Mouse (Mus musculus) midbrain, embryonic 16.5 days (tissue): ENCODE data around the gene Bri3. TPM values are rescaled to one million over a fixed set of nuclear protein-coding genes. Genes with fewer than 3 reads are reported as not detected.
"Not testable (repeated sequence)": the region's sequence is repeated elsewhere in the genome, so short reads cannot be mapped to it uniquely, and the experiment has no call there.

ENCODE experiments used
- ATAC-seq: fragments of 200-750 bp; cut with Nextera tagmentation; 2 replicates; pipeline ENCODE4 v1.8.0; 2017; ENCODE audit warnings: moderate TSS enrichment
- H3K27ac ChIP-seq: fragments of 300-500 bp; sonication (generic); 2 replicates; pipeline ENCODE4 v1.5.1; 2014; ENCODE audit warnings: mild to moderate bottlenecking, low read length, mixed read lengths
- H3K27me3 ChIP-seq: fragments of 300-500 bp; sonication (generic); 2 replicates; pipeline ENCODE4 v1.6.1; 2014; ENCODE audit warnings: low read depth, low read length, mixed read lengths; ENCODE audit not compliant: control insufficient read depth, insufficient read depth
- H3K36me3 ChIP-seq: fragments of 300-500 bp; sonication (generic); 2 replicates; pipeline ENCODE4 v1.6.1; 2014; ENCODE audit warnings: mild to moderate bottlenecking, low read length, moderate library complexity, mixed read lengths; ENCODE audit not compliant: control insufficient read depth, insufficient read depth
- H3K4me1 ChIP-seq: fragments of 300-500 bp; sonication (generic); 2 replicates; pipeline ENCODE4 v1.6.1; 2014; ENCODE audit warnings: mild to moderate bottlenecking, low read length, mixed read lengths; ENCODE audit not compliant: control insufficient read depth, insufficient read depth
- H3K4me2 ChIP-seq: fragments of 300-500 bp; sonication (generic); 2 replicates; pipeline ENCODE4 v1.6.1; 2014; ENCODE audit warnings: mild to moderate bottlenecking, low read length, mixed read lengths
- H3K4me3 ChIP-seq: fragments of 300-500 bp; sonication (generic); 2 replicates; pipeline ENCODE4 v1.5.1; 2014; ENCODE audit warnings: low read depth, mild to moderate bottlenecking, low read length, moderate library complexity, mixed read lengths
- H3K9ac ChIP-seq: fragments of 300-500 bp; sonication (generic); 2 replicates; pipeline ENCODE4 v1.6.1; 2014; ENCODE audit warnings: low read depth, low read length, mixed read lengths
- H3K9me3 ChIP-seq: fragments of 300-500 bp; sonication (generic); replicated peaks from 2 replicates; pipeline ENCODE4 v1.6.1; 2014; ENCODE audit warnings: mild to moderate bottlenecking, low read length, mixed read lengths; ENCODE audit not compliant: control insufficient read depth, poor library complexity, severe bottlenecking
- WGBS: fragments of 180-500 bp; shearing (Covaris S2); extraction: QIAGEN DNeasy Blood & Tissue Kit; methylation state at CpG from one replicate; pipeline ENCODE4 v1.1.7; 2014; 5-methylcytosine and 5-hydroxymethylcytosine counted together
- polyA plus RNA-seq: library from polyadenylated mRNA; unstranded; fragments of >200 nt; fragmentation: Nextera tagmentation; extraction: Ambion mirVana; gene quantifications from 2 replicates; pipeline ENCODE4 v1.2.1, GENCODE M21; 2015

Gene Bri3
- polyA plus RNA-seq, 1 experiment from 2014 or later = 97.3 TPM

GRCm38 (mm10) chr5:144359886-144360285 lies 115.6 kb downstream of the Bri3 start:
- ATAC-seq = no peak
- WGBS = 90% methylated on average over 6 of the region's 6 CpGs

GRCm38 (mm10) chr5:144360346-144360745 lies 116.1 kb downstream of the Bri3 start:
- Histone ChIP-seq H3K9me3 (no peaks in the 10 kb centered on the region), H3K4me2 (no peak overlapping the region), H3K4me1 (peaks cover 15% of the 10 kb centered on the region), H3K36me3 (no peaks in the 10 kb centered on the region), H3K9ac (no peak overlapping the region), H3K4me3 (no peak overlapping the region), H3K27me3 (peaks cover 27% of the 10 kb centered on the region), H3K27ac (no peak overlapping the region)
- ATAC-seq = no peak
- WGBS = 50% methylated on average over 6 of the region's 6 CpGs

More at GRCm38 (mm10) chr5:144359886-144360285, 115.6 kb downstream of the Bri3 start:
- H3K9me3 ChIP-seq = no peaks in the 10 kb centered on the region
- H3K27ac ChIP-seq = no peak overlapping the region
- no peak overlapping the region for H3K4me3 ChIP-seq
- H3K4me1 ChIP-seq = peaks cover 15% of the 10 kb centered on the region
- no peak overlapping the region for H3K9ac ChIP-seq
- H3K27me3 ChIP-seq = peaks cover 27% of the 10 kb centered on the region
- H3K36me3 ChIP-seq = no peaks in the 10 kb centered on the region
- H3K4me2 ChIP-seq = no peak overlapping the region

- H3K4me3 ChIP-seq = no peak overlapping the region
- no peak overlapping the region for H3K4me2 ChIP-seq
- no peak overlapping the region for H3K9ac ChIP-seq
- H3K27ac ChIP-seq = no peak overlapping the region
- H3K27me3 ChIP-seq = no peaks in the 10 kb centered on the region
- no peak for ATAC-seq
- H3K4me1 ChIP-seq = no peaks in the 10 kb centered on the region
- H3K36me3 ChIP-seq = no peaks in the 10 kb centered on the region
- WGBS = 96% methylated on average over 11 of the region's 11 CpGs
- no peaks in the 10 kb centered on the region for H3K9me3 ChIP-seq
Measured at GRCm38 (mm10) chr5:144364680-144365357, 120.6 kb downstream of the Bri3 start.

GRCm38 (mm10) chr5:144366551-144366950 lies 122.3 kb downstream of the Bri3 start:
- not testable (repeated sequence) for ATAC-seq, H3K4me1 ChIP-seq, H3K27ac ChIP-seq, H3K4me2 ChIP-seq, H3K4me3 ChIP-seq, H3K36me3 ChIP-seq, H3K27me3 ChIP-seq, H3K9ac ChIP-seq, H3K9me3 ChIP-seq
- WGBS = 79% methylated on average over 6 of the region's 6 CpGs

- Histone ChIP-seq H3K4me2 (no peak overlapping the region), H3K27me3 (no peaks in the 10 kb centered on the region), H3K9ac (no peak overlapping the region), H3K4me3 (no peak overlapping the region), H3K4me1 (no peaks in the 10 kb centered on the region), H3K36me3 (no peaks in the 10 kb centered on the region), H3K27ac (no peak overlapping the region), H3K9me3 (no peaks in the 10 kb centered on the region)
- 89% methylated on average over 9 of the region's 9 CpGs for WGBS
- ATAC-seq = no peak
Measured at GRCm38 (mm10) chr5:144368661-144369205, 124.5 kb downstream of the Bri3 start.

- Histone ChIP-seq H3K9me3 (no peaks in the 10 kb centered on the region), H3K4me2 (no peak overlapping the region), H3K36me3 (no peaks in the 10 kb centered on the region), H3K27me3 (no peaks in the 10 kb centered on the region), H3K4me1 (no peaks in the 10 kb centered on the region), H3K4me3 (no peak overlapping the region), H3K27ac (no peak overlapping the region), H3K9ac (no peak overlapping the region)
- 7% methylated on average over 6 of the region's 6 CpGs for WGBS
- no peak for ATAC-seq
Measured at GRCm38 (mm10) chr5:144370986-144371385, 126.7 kb downstream of the Bri3 start.

GRCm38 (mm10) chr5:144372177-144372576 lies 127.9 kb downstream of the Bri3 start:
- WGBS = 75% methylated on average over 2 of the region's 2 CpGs
- Histone ChIP-seq H3K36me3 (no peaks in the 10 kb centered on the region), H3K4me3 (no peak overlapping the region)

GRCm38 (mm10) chr5:144372885-144373284 lies 128.6 kb downstream of the Bri3 start:
- Histone ChIP-seq H3K9ac (no peak overlapping the region), H3K4me1 (no peaks in the 10 kb centered on the region), H3K27me3 (no peaks in the 10 kb centered on the region), H3K27ac (no peak overlapping the region), H3K4me2 (no peak overlapping the region), H3K4me3 (no peak overlapping the region), H3K9me3 (no peaks in the 10 kb centered on the region), H3K36me3 (no peaks in the 10 kb centered on the region)
- ATAC-seq = no peak
- whole genome bisulfite sequencing = 78% methylated on average over 2 of the region's 2 CpGs

More at GRCm38 (mm10) chr5:144372177-144372576, 127.9 kb downstream of the Bri3 start:
- Histone ChIP-seq H3K27ac (no peak overlapping the region), H3K9ac (no peak overlapping the region), H3K27me3 (no peaks in the 10 kb centered on the region), H3K4me1 (no peaks in the 10 kb centered on the region), H3K4me2 (no peak overlapping the region), H3K9me3 (no peaks in the 10 kb centered on the region)
- ATAC-seq = no peak

GRCm38 (mm10) chr5:144379431-144379830 lies 135.2 kb downstream of the Bri3 start:
- no peaks in the 10 kb centered on the region for H3K9me3 ChIP-seq
- H3K27ac ChIP-seq = no peak overlapping the region
- H3K4me3 ChIP-seq = no peak overlapping the region
- H3K9ac ChIP-seq = no peak overlapping the region
- no peaks in the 10 kb centered on the region for H3K27me3 ChIP-seq
- no peaks in the 10 kb centered on the region for H3K36me3 ChIP-seq
- H3K4me1 ChIP-seq = no peaks in the 10 kb centered on the region
- no peak for ATAC-seq
- WGBS = 93% methylated on average over 4 of the region's 4 CpGs
- no peak overlapping the region for H3K4me2 ChIP-seq
